Mouse (Mus musculus): ENCODE measurements around the gene Scnm1. TPM values are rescaled to one million over a fixed set of nuclear protein-coding genes. Genes with fewer than 3 reads are reported as not detected.
A peak's percentile ranks its signal among the peaks of the same experiment; 100 is the strongest.

Scnm1 gene
- polyA plus RNA-seq, 1 experiment from 2014 or later: 90.0 TPM

- ATAC-seq (replicated peaks): no peak
- Histone ChIP-seq H3K36me3 (replicated peaks) (peaks cover 33% of the 10 kb centered on the region), H3K9ac (no peak overlapping the region), H3K4me1 (peaks cover 38% of the 10 kb centered on the region), H3K27ac (no peak overlapping the region), H3K4me2 (peak overlapping the region; percentile 81; the same call in 1 of the 2 replicates), H3K4me3 (no peak overlapping the region), H3K9me3 (no peaks in the 10 kb centered on the region), H3K27me3 (replicated peaks) (peaks cover 8% of the 10 kb centered on the region)
- 88% methylated on average over 3 of the region's 5 CpGs for WGBS
These were observed 30.4 kb upstream of the Scnm1 start for GRCm38 (mm10) chr3:95164256-95164550.

GRCm38 (mm10) chr3:95163419-95164255 is 29.8 kb upstream of the Scnm1 start:
- 52% methylated on average over 11 of the region's 11 CpGs for WGBS
- ATAC-seq (replicated peaks): no peak
- peak overlapping the region; percentile 32 for H3K27ac ChIP-seq
- peak overlapping the region; percentile 64 for H3K9ac ChIP-seq
- H3K27me3 ChIP-seq (replicated peaks): peaks cover 3% of the 10 kb centered on the region; the same call in 1 of the 2 replicates
- H3K4me3 ChIP-seq: peak overlapping the region; percentile 71
- no peaks in the 10 kb centered on the region for H3K9me3 ChIP-seq
- peaks cover 38% of the 10 kb centered on the region for H3K4me1 ChIP-seq
- H3K36me3 ChIP-seq (replicated peaks): peaks cover 28% of the 10 kb centered on the region
- peak overlapping the region; percentile 81 for H3K4me2 ChIP-seq

GRCm38 (mm10) chr3:95162345-95162628 is 28.5 kb upstream of the Scnm1 start:
- Histone ChIP-seq H3K27me3 (replicated peaks) (no peaks in the 10 kb centered on the region), H3K9ac (peak overlapping the region; percentile 64), H3K27ac (peak overlapping the region; percentile 81), H3K9me3 (no peaks in the 10 kb centered on the region), H3K4me1 (peaks cover 38% of the 10 kb centered on the region), H3K4me3 (peak overlapping the region; percentile 71), H3K4me2 (peak overlapping the region; percentile 81), H3K36me3 (replicated peaks) (peaks cover 17% of the 10 kb centered on the region)
- 12% methylated on average over 2 of the region's 2 CpGs for WGBS
- ATAC-seq (replicated peaks): no peak

GRCm38 (mm10) chr3:95161618-95162344 is 28.0 kb upstream of the Scnm1 start:
- H3K4me3 ChIP-seq: peak overlapping the region; percentile 71
- H3K27ac ChIP-seq: peak overlapping the region; percentile 81
- H3K27me3 ChIP-seq (replicated peaks): no peaks in the 10 kb centered on the region
- peak; percentile 3; the same call in 1 of the 2 replicates for ATAC-seq (replicated peaks)
- WGBS: 3% methylated on average over 9 of the region's 9 CpGs
- H3K9ac ChIP-seq: peak overlapping the region; percentile 64
- peaks cover 13% of the 10 kb centered on the region for H3K36me3 ChIP-seq (replicated peaks)
- no peaks in the 10 kb centered on the region for H3K9me3 ChIP-seq
- H3K4me2 ChIP-seq: peak overlapping the region; percentile 81
- H3K4me1 ChIP-seq: peaks cover 38% of the 10 kb centered on the region

- Histone ChIP-seq H3K9me3 (no peaks in the 10 kb centered on the region), H3K27ac (peak overlapping the region; percentile 81), H3K27me3 (replicated peaks) (no peaks in the 10 kb centered on the region), H3K9ac (peak overlapping the region; percentile 64), H3K36me3 (replicated peaks) (peaks cover 10% of the 10 kb centered on the region; the same call in 1 of the 2 replicates), H3K4me1 (peaks cover 38% of the 10 kb centered on the region), H3K4me2 (peak overlapping the region; percentile 81), H3K4me3 (peak overlapping the region; percentile 71)
- ATAC-seq (replicated peaks): peak; percentile 34
- WGBS: 1% methylated on average over 30 of the region's 30 CpGs
These were observed 27.3 kb upstream of the Scnm1 start for GRCm38 (mm10) chr3:95161041-95161551.

- Histone ChIP-seq H3K9me3 (no peaks in the 10 kb centered on the region), H3K27ac (peak within 1 kb of the TSS; percentile 81), H3K4me3 (peak within 1 kb of the TSS; percentile 71), H3K4me2 (peak within 1 kb of the TSS; percentile 81), H3K4me1 (peaks cover 38% of the 10 kb centered on the region), H3K27me3 (replicated peaks) (no peaks in the 10 kb centered on the region), H3K36me3 (replicated peaks) (0 out of 2 replicates have a peak, but pooled peaks cover 3% of the 10 kb centered on the region), H3K9ac (peak within 1 kb of the TSS; percentile 64)
- ATAC-seq (replicated peaks): peak; percentile 97
- WGBS: under 1% methylated on average over 66 of the region's 66 CpGs
These were observed 26.5 kb upstream of the Scnm1 start, which contains the start of gene Sema6c for GRCm38 (mm10) chr3:95159987-95160963. Gene Sema6c, plus strand, starts transcription at chr3:95160457.

GRCm38 (mm10) chr3:95159511-95159986 is 25.7 kb upstream of the Scnm1 start:
- Histone ChIP-seq H3K9me3 (no peaks in the 10 kb centered on the region), H3K4me2 (peak overlapping the region; percentile 81), H3K4me3 (peak overlapping the region; percentile 71), H3K27ac (peak overlapping the region; percentile 81), H3K4me1 (peaks cover 36% of the 10 kb centered on the region), H3K27me3 (replicated peaks) (no peaks in the 10 kb centered on the region), H3K9ac (peak overlapping the region; percentile 36), H3K36me3 (replicated peaks) (no peaks in the 10 kb centered on the region)
- 11% methylated on average over 8 of the region's 8 CpGs for WGBS
- ATAC-seq (replicated peaks): peak; percentile 5; the same call in 1 of the 2 replicates

- WGBS: 55% methylated on average over 4 of the region's 4 CpGs
- H3K9ac ChIP-seq: no peak overlapping the region
- H3K4me1 ChIP-seq: no peaks in the 10 kb centered on the region
- no peaks in the 10 kb centered on the region for H3K36me3 ChIP-seq (replicated peaks)
- no peaks in the 10 kb centered on the region for H3K9me3 ChIP-seq
- no peaks in the 10 kb centered on the region for H3K27me3 ChIP-seq (replicated peaks)
- H3K27ac ChIP-seq: no peak overlapping the region
- ATAC-seq (replicated peaks): no peak
- H3K4me2 ChIP-seq: no peak overlapping the region
- no peak overlapping the region for H3K4me3 ChIP-seq
These were observed 20.1 kb upstream of the Scnm1 start for GRCm38 (mm10) chr3:95153874-95154273.

GRCm38 (mm10) chr3:95147924-95148323 is 14.1 kb upstream of the Scnm1 start:
- WGBS: 50% methylated on average over 3 of the region's 3 CpGs
- H3K36me3 ChIP-seq (replicated peaks): no peaks in the 10 kb centered on the region
- ATAC-seq (replicated peaks): no peak

GRCm38 (mm10) chr3:95142617-95143011 is 8.8 kb upstream of the Scnm1 start:
- no peaks in the 10 kb centered on the region for H3K9me3 ChIP-seq
- H3K4me1 ChIP-seq: no peaks in the 10 kb centered on the region
- no peak overlapping the region for H3K27ac ChIP-seq
- H3K9ac ChIP-seq: no peak overlapping the region
- WGBS: 9% methylated on average over 5 of the region's 5 CpGs
- ATAC-seq (replicated peaks): peak; percentile 75; the same call in 1 of the 2 replicates
- H3K36me3 ChIP-seq (replicated peaks): peaks cover 5% of the 10 kb centered on the region; the same call in 1 of the 2 replicates
- H3K4me2 ChIP-seq: no peak overlapping the region
- no peak overlapping the region for H3K4me3 ChIP-seq
- H3K27me3 ChIP-seq (replicated peaks): no peaks in the 10 kb centered on the region

More at GRCm38 (mm10) chr3:95147924-95148323, 14.1 kb upstream of the Scnm1 start:
- Histone ChIP-seq H3K9me3 (no peaks in the 10 kb centered on the region), H3K4me2 (no peak overlapping the region), H3K27me3 (replicated peaks) (no peaks in the 10 kb centered on the region), H3K4me3 (no peak overlapping the region), H3K27ac (no peak overlapping the region), H3K4me1 (no peaks in the 10 kb centered on the region), H3K9ac (no peak overlapping the region)

GRCm38 (mm10) chr3:95141952-95142616 is 8.3 kb upstream of the Scnm1 start, which contains the start of gene Tnfaip8l2:
Gene Tnfaip8l2, minus strand, starts transcription at chr3:95142360.
- no peaks in the 10 kb centered on the region for H3K4me1 ChIP-seq
- no peak within 1 kb of the TSS for H3K4me2 ChIP-seq
- ATAC-seq (replicated peaks): peak; percentile 56; the same call in 1 of the 2 replicates
- H3K27ac ChIP-seq: no peak within 1 kb of the TSS
- H3K36me3 ChIP-seq (replicated peaks): peaks cover 5% of the 10 kb centered on the region; the same call in 1 of the 2 replicates
- H3K9ac ChIP-seq: no peak within 1 kb of the TSS
- H3K9me3 ChIP-seq: no peaks in the 10 kb centered on the region
- H3K4me3 ChIP-seq: no peak within 1 kb of the TSS
- no peaks in the 10 kb centered on the region for H3K27me3 ChIP-seq (replicated peaks)
- 83% methylated on average over 10 of the region's 10 CpGs for WGBS
